Mouse (Mus musculus): ENCODE results near the gene Rbm28.

- TF ChIP-seq EP300 (IDR thresholded peaks at IDR 0.05; ENCODE audit: insufficient read depth, low read depth, low read length) (no peak), CTCF (IDR thresholded peaks at IDR 0.05) (no peak), POLR2A (IDR thresholded peaks at IDR 0.05; ENCODE audit: insufficient read depth, low read depth, low read length) (no peak)
These were observed 90.7 kb downstream of the Rbm28 start for GRCm38 (mm10) chr6:29074133-29074469.

All from heart, adult 2 months (tissue).